ENCODE assay signal across 14 mouse cellular contexts in the genomic region with DNA sequence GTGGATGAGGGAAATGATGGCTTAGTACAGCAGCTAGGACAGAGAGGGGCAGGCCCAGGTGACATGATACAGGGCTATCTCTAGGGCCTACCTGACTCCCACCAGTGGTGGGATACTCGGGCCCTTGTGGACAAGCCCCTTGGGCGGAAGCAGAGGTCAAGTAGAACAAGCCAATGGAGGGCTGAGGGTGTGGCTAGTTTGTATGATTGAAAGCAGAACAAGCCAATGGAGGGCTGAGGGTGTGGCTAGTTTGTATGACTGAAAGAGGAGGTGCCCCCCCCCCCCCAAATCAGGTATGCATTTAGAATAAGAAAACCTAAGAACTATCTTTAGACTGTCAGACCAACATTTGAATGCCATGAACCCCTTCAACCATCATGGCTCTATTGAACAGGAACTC. TPM values are rescaled to one million over a fixed set of nuclear protein-coding genes. Genes with fewer than 3 reads are reported as not detected.
DNase-seq lines count a peak whose midpoint lies in the region; ATAC-seq and TF ChIP-seq lines count a peak whose summit lies in the region.
"Had no signal": no experiment of that assay in that cellular context is flagged by ENCODE, and none has a peak within 500 bp of the region (broad histone marks: within the 10 kb centered on the region; RNA-seq: fewer than 3 reads in every experiment).

No protein-coding gene starts in this region.

- intact Hi-C loops in heart, postnatal 14 days (cut with DNase I), result no loop called here

- no peaks in the 10 kb centered on the region for H3K36me3 ChIP-seq in liver, postnatal 0 days (replicated peaks; ENCODE audit: insufficient read depth, low read length)
- no peaks in the 10 kb centered on the region for H3K36me3 ChIP-seq in liver, embryonic 12.5 days
- no peaks in the 10 kb centered on the region for H3K36me3 ChIP-seq in kidney, embryonic 15.5 days
- no peaks in the 10 kb centered on the region for H3K36me3 ChIP-seq in forebrain, embryonic 13.5 days (ENCODE audit: poor library complexity, severe bottlenecking)
- H3K36me3 ChIP-seq in midbrain, embryonic 16.5 days (ENCODE audit: control insufficient read depth, insufficient read depth, low read length), result no peaks in the 10 kb centered on the region
- H3K36me3 ChIP-seq: limb, embryonic 10.5 days had no signal

- no peak for TF ChIP-seq CTCF in liver, postnatal 0 days (IDR thresholded peaks at IDR 0.05; ENCODE audit: low read depth)

- peak overlapping the region; percentile 71 for H3K27ac ChIP-seq in liver, postnatal 0 days (ENCODE audit: low read depth)
- no peak overlapping the region for H3K27ac ChIP-seq in liver, embryonic 12.5 days
- 0 out of 2 replicates have a peak overlapping the region, but pooled peaks have one; percentile 64 for H3K27ac ChIP-seq in kidney, embryonic 15.5 days
- no peak overlapping the region for H3K27ac ChIP-seq in forebrain, embryonic 13.5 days
- no peak overlapping the region for H3K27ac ChIP-seq in midbrain, embryonic 16.5 days (ENCODE audit: low read length)
- H3K27ac ChIP-seq: macrophage had no signal

- 0 out of 2 replicates have a peak, but pooled peaks cover 2% of the 10 kb centered on the region for H3K27me3 ChIP-seq in liver, postnatal 0 days (ENCODE audit: insufficient read depth, low read length)
- H3K27me3 ChIP-seq in liver, embryonic 12.5 days (replicated peaks), result peaks cover 13% of the 10 kb centered on the region
- H3K27me3 ChIP-seq in kidney, embryonic 15.5 days, result no peaks in the 10 kb centered on the region
- H3K27me3 ChIP-seq in forebrain, embryonic 13.5 days, result no peaks in the 10 kb centered on the region
- H3K27me3 ChIP-seq in midbrain, embryonic 16.5 days (ENCODE audit: control insufficient read depth, insufficient read depth, low read depth, low read length), result no peaks in the 10 kb centered on the region

- H3K4me1 ChIP-seq in liver, postnatal 0 days (ENCODE audit: insufficient read depth), result peaks cover 19% of the 10 kb centered on the region
- H3K4me1 ChIP-seq in liver, embryonic 12.5 days, result peaks cover 72% of the 10 kb centered on the region
- peaks cover 30% of the 10 kb centered on the region for H3K4me1 ChIP-seq in kidney, embryonic 15.5 days
- peaks cover 19% of the 10 kb centered on the region; the same call in 1 of the 2 replicates for H3K4me1 ChIP-seq in forebrain, embryonic 13.5 days
- H3K4me1 ChIP-seq in midbrain, embryonic 16.5 days (ENCODE audit: control insufficient read depth, insufficient read depth, low read length), result peaks cover 8% of the 10 kb centered on the region

- no peak overlapping the region for H3K9ac ChIP-seq in liver, postnatal 0 days (replicated peaks)
- no peak overlapping the region for H3K9ac ChIP-seq in liver, embryonic 12.5 days
- no peak overlapping the region for H3K9ac ChIP-seq in kidney, embryonic 15.5 days
- no peak overlapping the region for H3K9ac ChIP-seq in forebrain, embryonic 13.5 days
- H3K9ac ChIP-seq in midbrain, embryonic 16.5 days (ENCODE audit: low read depth, low read length), result no peak overlapping the region

- no peak overlapping the region for H3K4me3 ChIP-seq in liver, postnatal 0 days (ENCODE audit: low read depth, low read length)
- H3K4me3 ChIP-seq in liver, embryonic 12.5 days, result no peak overlapping the region
- no peak overlapping the region for H3K4me3 ChIP-seq in kidney, embryonic 15.5 days (replicated peaks)
- H3K4me3 ChIP-seq in forebrain, embryonic 13.5 days, result no peak overlapping the region
- no peak overlapping the region for H3K4me3 ChIP-seq in midbrain, embryonic 16.5 days (ENCODE audit: low read depth, low read length)
- H3K4me3 ChIP-seq: limb, embryonic 10.5 days had no signal

- TF ChIP-seq EP300 in liver, postnatal 0 days (IDR thresholded peaks at IDR 0.05; ENCODE audit: low read depth), result no peak

- 0 out of 2 replicates have a peak overlapping the region, but pooled peaks have one; percentile 16 for H3K4me2 ChIP-seq in liver, postnatal 0 days (ENCODE audit: low read depth, low read length)
- no peak overlapping the region for H3K4me2 ChIP-seq in liver, embryonic 12.5 days
- H3K4me2 ChIP-seq in kidney, embryonic 15.5 days, result no peak overlapping the region
- no peak overlapping the region for H3K4me2 ChIP-seq in forebrain, embryonic 13.5 days
- no peak overlapping the region for H3K4me2 ChIP-seq in midbrain, embryonic 16.5 days (ENCODE audit: low read length)

- 43% methylated on average over 2 of the region's 2 CpGs for WGBS in liver, postnatal 0 days (ENCODE audit: insufficient replicate concordance)
- WGBS in liver, embryonic 12.5 days (ENCODE audit: insufficient replicate concordance), result 45% methylated on average over 2 of the region's 2 CpGs
- WGBS in kidney, embryonic 15.5 days, result 58% methylated on average over 2 of the region's 2 CpGs
- 54% methylated on average over 2 of the region's 2 CpGs for whole genome bisulfite sequencing in forebrain, embryonic 13.5 days
- 65% methylated on average over 2 of the region's 2 CpGs for WGBS in midbrain, embryonic 16.5 days

- no peaks in the 10 kb centered on the region for H3K9me3 ChIP-seq in liver, postnatal 0 days (ENCODE audit: low read length)
- H3K9me3 ChIP-seq in liver, embryonic 12.5 days (replicated peaks), result no peaks in the 10 kb centered on the region
- H3K9me3 ChIP-seq in kidney, embryonic 15.5 days (replicated peaks), result no peaks in the 10 kb centered on the region
- H3K9me3 ChIP-seq in forebrain, embryonic 13.5 days (replicated peaks), result no peaks in the 10 kb centered on the region
- no peaks in the 10 kb centered on the region for H3K9me3 ChIP-seq in midbrain, embryonic 16.5 days (replicated peaks; ENCODE audit: control insufficient read depth, low read length, poor library complexity, severe bottlenecking)
- H3K9me3 ChIP-seq: limb, embryonic 10.5 days had no signal

- no peak for ATAC-seq in liver, postnatal 0 days
- no peak for ATAC-seq in liver, embryonic 12.5 days
- ATAC-seq in kidney, embryonic 15.5 days (replicated peaks; ENCODE audit: low FRiP score), result no peak
- ATAC-seq in forebrain, embryonic 13.5 days, result no peak
- no peak for ATAC-seq in midbrain, embryonic 16.5 days

- peak; percentile 56 to 76 for DNase-seq in heart, adult 18-20 months
- no peak for DNase-seq in heart, postnatal 14 days
- DNase-seq in liver, postnatal 0 days, result no peak
- DNase-seq in thymus, postnatal 25 days, result no peak
- DNase-seq: thymus, adult 2 months had no signal

RNA-seq across cellular contexts. Expression of a gene that starts 2.4 kb away (rescaled TPM):
- total RNA-seq in heart, adult 18-20 months (2021), result 10 to 100 TPM; 94.2 to 94.8 TPM
- total RNA-seq in heart, postnatal 14 days (2021), result 100 to 1,000 TPM; 224 to 237 TPM
- polyA plus RNA-seq in liver, postnatal 0 days (2015; fragmentation: Nextera tagmentation; extraction: Ambion mirVana), result 49.6 and 53.0 TPM in 2 replicates
- polyA plus RNA-seq in liver, embryonic 12.5 days (2016; fragmentation: Nextera tagmentation; extraction: Ambion mirVana), result 106 and 120 TPM in 2 replicates
- 218 and 219 TPM in 2 replicates for polyA plus RNA-seq in kidney, embryonic 15.5 days (2015; fragmentation: Nextera tagmentation; extraction: Ambion mirVana)
- 50.2 and 55.8 TPM in 2 replicates for polyA plus RNA-seq in forebrain, embryonic 13.5 days (2015; fragmentation: Nextera tagmentation; extraction: Ambion mirVana)
- 62.0 and 64.4 TPM in 2 replicates for polyA plus RNA-seq in midbrain, embryonic 16.5 days (2015; fragmentation: Nextera tagmentation; extraction: Ambion mirVana)

RNA-seq across cellular contexts. Expression of a gene that starts 4.2 kb away (rescaled TPM):
- total RNA-seq in heart, adult 18-20 months (2021), result not detected
- total RNA-seq in heart, postnatal 14 days (2021), result not detected
- not detected in 2 replicates for polyA plus RNA-seq in liver, postnatal 0 days (2015; fragmentation: Nextera tagmentation; extraction: Ambion mirVana)
- not detected in 2 replicates for polyA plus RNA-seq in liver, embryonic 12.5 days (2016; fragmentation: Nextera tagmentation; extraction: Ambion mirVana)
- not detected in 2 replicates for polyA plus RNA-seq in kidney, embryonic 15.5 days (2015; fragmentation: Nextera tagmentation; extraction: Ambion mirVana)
- polyA plus RNA-seq in forebrain, embryonic 13.5 days (2015; fragmentation: Nextera tagmentation; extraction: Ambion mirVana), result not detected in 2 replicates
- polyA plus RNA-seq in midbrain, embryonic 16.5 days (2015; fragmentation: Nextera tagmentation; extraction: Ambion mirVana), result 0.30 TPM in 1 of 2 replicates, not detected in the other
- total RNA-seq: heart, postnatal 36 days had no signal
- polyA plus RNA-seq: kidney, postnatal 0 days; limb, embryonic 10.5 days; small intestine, adult 2 months; thymus, adult 2 months had no signal

RNA-seq across cellular contexts. Expression of a gene that starts 22.0 kb away (rescaled TPM):
- total RNA-seq in heart, adult 18-20 months (2021), result 10 to 100 TPM; 53.9 to 88.6 TPM
- 10 to 100 TPM; 47.8 to 51.8 TPM for total RNA-seq in heart, postnatal 14 days (2021)
- 215 and 221 TPM in 2 replicates for polyA plus RNA-seq in liver, postnatal 0 days (2015; fragmentation: Nextera tagmentation; extraction: Ambion mirVana)
- 26.7 and 28.7 TPM in 2 replicates for polyA plus RNA-seq in liver, embryonic 12.5 days (2016; fragmentation: Nextera tagmentation; extraction: Ambion mirVana)
- 41.7 and 47.7 TPM in 2 replicates for polyA plus RNA-seq in kidney, embryonic 15.5 days (2015; fragmentation: Nextera tagmentation; extraction: Ambion mirVana)
- polyA plus RNA-seq in forebrain, embryonic 13.5 days (2015; fragmentation: Nextera tagmentation; extraction: Ambion mirVana), result 2.5 and 3.6 TPM in 2 replicates
- 4.0 and 4.1 TPM in 2 replicates for polyA plus RNA-seq in midbrain, embryonic 16.5 days (2015; fragmentation: Nextera tagmentation; extraction: Ambion mirVana)

RNA-seq across cellular contexts. Expression of a gene that starts 46.1 kb away (rescaled TPM):
- 10 to 100 TPM; 22.0 to 22.2 TPM for total RNA-seq in heart, adult 18-20 months (2021)
- total RNA-seq in heart, postnatal 14 days (2021), result 10 to 100 TPM; 15.4 to 17.0 TPM
- 0.48 and 0.56 TPM in 2 replicates for polyA plus RNA-seq in liver, postnatal 0 days (2015; fragmentation: Nextera tagmentation; extraction: Ambion mirVana)
- polyA plus RNA-seq in liver, embryonic 12.5 days (2016; fragmentation: Nextera tagmentation; extraction: Ambion mirVana), result 4.6 and 5.5 TPM in 2 replicates
- polyA plus RNA-seq in kidney, embryonic 15.5 days (2015; fragmentation: Nextera tagmentation; extraction: Ambion mirVana), result 32.9 and 33.1 TPM in 2 replicates
- polyA plus RNA-seq in forebrain, embryonic 13.5 days (2015; fragmentation: Nextera tagmentation; extraction: Ambion mirVana), result 81.9 and 89.4 TPM in 2 replicates
- polyA plus RNA-seq in midbrain, embryonic 16.5 days (2015; fragmentation: Nextera tagmentation; extraction: Ambion mirVana), result 153 and 155 TPM in 2 replicates
- polyA plus RNA-seq: macrophage had no signal

Comparison
In these comparisons a context has a peak if more than half of its experiments do, and no peak if none do; other contexts are left out.
1. DNase-seq: peak in heart, adult 18-20 months (2 of 2); none in heart, postnatal 14 days (0 of 2), liver, postnatal 0 days (single experiment) and thymus, postnatal 25 days (single experiment).
2. H3K27ac ChIP-seq: peak in liver, postnatal 0 days (single experiment) and kidney, embryonic 15.5 days (single experiment); none in liver, embryonic 12.5 days (single experiment), forebrain, embryonic 13.5 days (single experiment) and midbrain, embryonic 16.5 days (single experiment).